Mouse (Mus musculus) kidney, postnatal 0 days (tissue): Measurements from ENCODE around the gene Greb1. TPM values are rescaled to one million over a fixed set of nuclear protein-coding genes. Genes with fewer than 3 reads are reported as not detected.

Experiments
- ATAC-seq: fragments of 200-750 bp; cut with Nextera tagmentation; replicated peaks from 2 replicates; pipeline ENCODE4 v1.8.0; 2017; ENCODE audit warnings: low read depth, moderate number of reproducible peaks, moderate TSS enrichment, moderate library complexity; ENCODE audit not compliant: low FRiP score
- DNase-seq: peaks from one replicate; pipeline ENCODE4 v3.0.0-alpha.2; 2016; ENCODE audit warnings: low spot score
- H3K27ac ChIP-seq: fragments of 300-500 bp; sonication (generic); 2 replicates; pipeline ENCODE4 v1.5.1; 2014; ENCODE audit warnings: mild to moderate bottlenecking
- H3K27me3 ChIP-seq: fragments of 300-500 bp; sonication (generic); 2 replicates; pipeline ENCODE4 v1.6.1; 2014; ENCODE audit warnings: low read length, mixed read lengths; ENCODE audit not compliant: insufficient read depth
- H3K36me3 ChIP-seq: fragments of 300-500 bp; sonication (generic); 2 replicates; pipeline ENCODE4 v1.6.1; 2014; ENCODE audit warnings: low read length, mixed read lengths; ENCODE audit not compliant: insufficient read depth
- H3K4me1 ChIP-seq: fragments of 300-500 bp; sonication (generic); replicated peaks from 2 replicates; pipeline ENCODE4 v1.6.1; 2014; ENCODE audit warnings: antibody characterized with exemption, low read length, mixed read lengths; ENCODE audit not compliant: insufficient read depth
- H3K4me2 ChIP-seq: fragments of 300-500 bp; sonication (generic); 2 replicates; pipeline ENCODE4 v1.6.1; 2014; ENCODE audit warnings: mild to moderate bottlenecking, low read length, moderate library complexity, mixed read lengths
- H3K4me3 ChIP-seq: fragments of 300-500 bp; sonication (generic); replicated peaks from 2 replicates; pipeline ENCODE4 v1.5.1; 2014; ENCODE audit warnings: low read depth, low read length
- H3K9ac ChIP-seq: fragments of 300-500 bp; sonication (generic); 2 replicates; pipeline ENCODE4 v1.6.1; 2014; ENCODE audit warnings: low read depth, low read length
- H3K9me3 ChIP-seq: fragments of 300-500 bp; sonication (generic); replicated peaks from 2 replicates; pipeline ENCODE4 v1.6.1; 2016; ENCODE audit warnings: low read length, inconsistent platforms, mixed read lengths
- CTCF ChIP-seq: IDR thresholded peaks from 2 replicates; pipeline ENCODE4 v1.5.1; 2016; ENCODE audit warnings: antibody characterized with exemption, low read depth, mild to moderate bottlenecking, moderate library complexity
- WGBS: fragments of 180-500 bp; shearing (Covaris S2); extraction: QIAGEN DNeasy Blood & Tissue Kit; methylation state at CpG from one replicate; pipeline ENCODE4 v1.1.7; 2014; 5-methylcytosine and 5-hydroxymethylcytosine counted together
- polyA plus RNA-seq: library from polyadenylated mRNA; unstranded; fragments of >200 nt; fragmentation: Nextera tagmentation; extraction: Ambion mirVana; gene quantifications from 2 replicates; pipeline ENCODE4 v1.2.1, GENCODE M21; 2015

The Greb1 gene
- polyA plus RNA-seq, 1 experiment from 2014 or later, result 1.3 TPM

- Histone ChIP-seq H3K36me3 (no peaks in the 10 kb centered on the region), H3K27ac (no peak overlapping the region), H3K4me2 (no peak overlapping the region), H3K4me3 (no peak overlapping the region), H3K9ac (no peak overlapping the region), H3K27me3 (no peaks in the 10 kb centered on the region), H3K9me3 (no peaks in the 10 kb centered on the region), H3K4me1 (no peaks in the 10 kb centered on the region; the same call in 1 of the 2 replicates)
- no peak for TF ChIP-seq CTCF
- DNase-seq (no peak), ATAC-seq (no peak)
- 89% methylated on average over 6 of the region's 6 CpGs for WGBS
These were observed 31.0 kb downstream of the Greb1 start for GRCm38 (mm10) chr12:16769601-16770165.

GRCm38 (mm10) chr12:16768711-16769110, 32.0 kb downstream of the Greb1 start:
- no peaks in the 10 kb centered on the region; the same call in 1 of the 2 replicates for H3K4me1 ChIP-seq
- TF ChIP-seq CTCF, result no peak
- H3K27me3 ChIP-seq, result no peaks in the 10 kb centered on the region
- H3K36me3 ChIP-seq, result no peaks in the 10 kb centered on the region
- H3K9ac ChIP-seq, result no peak overlapping the region
- WGBS, result 58% methylated on average over 2 of the region's 2 CpGs
- no peak for DNase-seq
- H3K27ac ChIP-seq, result no peak overlapping the region
- H3K9me3 ChIP-seq, result no peaks in the 10 kb centered on the region
- H3K4me3 ChIP-seq, result no peak overlapping the region
- no peak overlapping the region for H3K4me2 ChIP-seq
- ATAC-seq, result no peak

GRCm38 (mm10) chr12:16768251-16768650, 32.4 kb downstream of the Greb1 start:
- no peaks in the 10 kb centered on the region for H3K9me3 ChIP-seq
- WGBS, result 27% methylated on average over 3 of the region's 3 CpGs
- H3K9ac ChIP-seq, result no peak overlapping the region
- no peaks in the 10 kb centered on the region; the same call in 1 of the 2 replicates for H3K4me1 ChIP-seq
- no peak overlapping the region for H3K27ac ChIP-seq
- no peaks in the 10 kb centered on the region for H3K27me3 ChIP-seq
- ATAC-seq (no peak), DNase-seq (peak; percentile 66)
- H3K4me3 ChIP-seq, result no peak overlapping the region
- H3K36me3 ChIP-seq, result no peaks in the 10 kb centered on the region
- H3K4me2 ChIP-seq, result no peak overlapping the region
- no peak for TF ChIP-seq CTCF

GRCm38 (mm10) chr12:16764776-16765445, 35.8 kb downstream of the Greb1 start:
- Histone ChIP-seq H3K27me3 (no peaks in the 10 kb centered on the region), H3K27ac (no peak overlapping the region), H3K9ac (no peak overlapping the region), H3K4me2 (no peak overlapping the region), H3K36me3 (no peaks in the 10 kb centered on the region), H3K4me1 (no peaks in the 10 kb centered on the region; the same call in 1 of the 2 replicates), H3K4me3 (no peak overlapping the region), H3K9me3 (no peaks in the 10 kb centered on the region)
- ATAC-seq (no peak), DNase-seq (no peak)
- 70% methylated on average over 12 of the region's 12 CpGs for WGBS
- TF ChIP-seq CTCF, result no peak

- no peak for ATAC-seq
- 85% methylated on average over 4 of the region's 4 CpGs for WGBS
These were observed 36.9 kb downstream of the Greb1 start for GRCm38 (mm10) chr12:16763649-16764422.

GRCm38 (mm10) chr12:16761461-16761860, 39.2 kb downstream of the Greb1 start:
- Histone ChIP-seq H3K4me2 (no peak overlapping the region), H3K4me1 (no peaks in the 10 kb centered on the region), H3K9ac (no peak overlapping the region), H3K9me3 (no peaks in the 10 kb centered on the region), H3K27ac (no peak overlapping the region), H3K36me3 (no peaks in the 10 kb centered on the region), H3K4me3 (no peak overlapping the region), H3K27me3 (no peaks in the 10 kb centered on the region)
- no peak for ATAC-seq
- no peak for DNase-seq
- no peak for TF ChIP-seq CTCF
- 94% methylated on average over 3 of the region's 3 CpGs for WGBS

More at GRCm38 (mm10) chr12:16763649-16764422, 36.9 kb downstream of the Greb1 start:
- H3K9ac ChIP-seq, result no peak overlapping the region
- H3K4me2 ChIP-seq, result no peak overlapping the region
- no peaks in the 10 kb centered on the region for H3K27me3 ChIP-seq
- no peak for DNase-seq
- H3K4me1 ChIP-seq, result no peaks in the 10 kb centered on the region
- no peaks in the 10 kb centered on the region for H3K9me3 ChIP-seq
- no peaks in the 10 kb centered on the region for H3K36me3 ChIP-seq
- H3K4me3 ChIP-seq, result no peak overlapping the region
- no peak for TF ChIP-seq CTCF
- H3K27ac ChIP-seq, result no peak overlapping the region
